Mouse (Mus musculus): ENCODE results near the gene Nubpl.

GRCm38 (mm10) chr12:52247438-52247837, 149.9 kb downstream of the Nubpl start:
- TF ChIP-seq POLR2A (IDR thresholded peaks at IDR 0.05; ENCODE audit: control insufficient read depth, extremely low read depth, insufficient read depth, low read length, poor library complexity) = no peak
- TF ChIP-seq CTCF (IDR thresholded peaks at IDR 0.05; ENCODE audit: borderline replicate concordance, control insufficient read depth, extremely low read depth, insufficient read depth, low read length, poor library complexity) = no peak

All from thymus, adult 2 months (tissue).